Mouse (Mus musculus): ENCODE results near the gene Wdr73. TPM values are rescaled to one million over a fixed set of nuclear protein-coding genes. Genes with fewer than 3 reads are reported as not detected.

The Wdr73 gene
- polyA plus RNA-seq, 1 experiment from 2014 or later, result 36.9 TPM

GRCm38 (mm10) chr7:80893086-80893752 lies 7.8 kb downstream of the Wdr73 start:
- Histone ChIP-seq H3K4me3 (no peak overlapping the region), H3K9ac (no peak overlapping the region), H3K4me1 (0 out of 2 replicates have a peak, but pooled peaks cover 13% of the 10 kb centered on the region), H3K4me2 (no peak overlapping the region), H3K36me3 (peaks cover 61% of the 10 kb centered on the region), H3K9me3 (no peaks in the 10 kb centered on the region), H3K27me3 (no peaks in the 10 kb centered on the region), H3K27ac (no peak overlapping the region)
- no peak for ATAC-seq (ENCODE audit: borderline replicate concordance, extremely low read depth, low FRiP score, low TSS enrichment)
- WGBS, result 91% methylated on average over 15 of the region's 15 CpGs

GRCm38 (mm10) chr7:80889841-80890241 lies 11.2 kb downstream of the Wdr73 start:
- no peak overlapping the region for H3K4me3 ChIP-seq
- H3K27ac ChIP-seq, result 0 out of 2 replicates have a peak overlapping the region, but pooled peaks have one; percentile 8
- peaks cover 38% of the 10 kb centered on the region for H3K36me3 ChIP-seq
- no peak overlapping the region for H3K9ac ChIP-seq
- no peaks in the 10 kb centered on the region for H3K27me3 ChIP-seq
- WGBS, result 71% methylated on average over 13 of the region's 13 CpGs
- no peak for ATAC-seq (ENCODE audit: borderline replicate concordance, extremely low read depth, low FRiP score, low TSS enrichment)
- no peaks in the 10 kb centered on the region for H3K9me3 ChIP-seq
- H3K4me2 ChIP-seq, result no peak overlapping the region
- 0 out of 2 replicates have a peak, but pooled peaks cover 13% of the 10 kb centered on the region for H3K4me1 ChIP-seq

GRCm38 (mm10) chr7:80889021-80889511 lies 12.0 kb downstream of the Wdr73 start:
- Histone ChIP-seq H3K4me1 (0 out of 2 replicates have a peak, but pooled peaks cover 13% of the 10 kb centered on the region), H3K9me3 (no peaks in the 10 kb centered on the region), H3K4me2 (no peak overlapping the region), H3K4me3 (no peak overlapping the region), H3K36me3 (peaks cover 38% of the 10 kb centered on the region), H3K9ac (no peak overlapping the region), H3K27ac (0 out of 2 replicates have a peak overlapping the region, but pooled peaks have one; percentile 8), H3K27me3 (no peaks in the 10 kb centered on the region)
- 45% methylated on average over 9 of the region's 9 CpGs for WGBS
- peak; percentile 80; the same call in 1 of the 2 replicates for ATAC-seq (ENCODE audit: borderline replicate concordance, extremely low read depth, low FRiP score, low TSS enrichment)

- H3K4me3 ChIP-seq, result no peak overlapping the region
- H3K9ac ChIP-seq, result no peak overlapping the region
- H3K27ac ChIP-seq, result no peak overlapping the region
- 64% methylated on average over 7 of the region's 7 CpGs for whole genome bisulfite sequencing
- no peaks in the 10 kb centered on the region for H3K27me3 ChIP-seq
- H3K4me1 ChIP-seq, result 0 out of 2 replicates have a peak, but pooled peaks cover 13% of the 10 kb centered on the region
- H3K4me2 ChIP-seq, result no peak overlapping the region
- H3K9me3 ChIP-seq, result no peaks in the 10 kb centered on the region
- H3K36me3 ChIP-seq, result peaks cover 34% of the 10 kb centered on the region
- ATAC-seq (ENCODE audit: borderline replicate concordance, extremely low read depth, low FRiP score, low TSS enrichment), result no peak
These were observed 12.5 kb downstream of the Wdr73 start for GRCm38 (mm10) chr7:80888595-80888994.

GRCm38 (mm10) chr7:80885666-80886065 lies 15.4 kb downstream of the Wdr73 start:
- ATAC-seq (ENCODE audit: borderline replicate concordance, extremely low read depth, low FRiP score, low TSS enrichment), result no peak
- Histone ChIP-seq H3K27me3 (no peaks in the 10 kb centered on the region), H3K4me1 (peaks cover 13% of the 10 kb centered on the region; the same call in 1 of the 2 replicates), H3K4me2 (no peak overlapping the region), H3K9ac (no peak overlapping the region), H3K9me3 (no peaks in the 10 kb centered on the region), H3K27ac (no peak overlapping the region), H3K4me3 (no peak overlapping the region), H3K36me3 (peaks cover 8% of the 10 kb centered on the region)
- WGBS, result 13% methylated on average over 1 of the region's 1 CpGs

- WGBS, result 20% methylated on average over 14 of the region's 14 CpGs
These were observed 18.1 kb downstream of the Wdr73 start for GRCm38 (mm10) chr7:80882830-80883505.

GRCm38 (mm10) chr7:80875727-80876126 lies 25.3 kb downstream of the Wdr73 start:
- H3K27ac ChIP-seq, result no peak overlapping the region
- H3K4me1 ChIP-seq, result no peaks in the 10 kb centered on the region
- no peaks in the 10 kb centered on the region for H3K9me3 ChIP-seq
- H3K4me3 ChIP-seq, result no peak overlapping the region
- 58% methylated on average over 37 of the region's 37 CpGs for WGBS
- no peak overlapping the region for H3K9ac ChIP-seq
- H3K4me2 ChIP-seq, result no peak overlapping the region
- no peaks in the 10 kb centered on the region for H3K27me3 ChIP-seq
- H3K36me3 ChIP-seq, result peaks cover 59% of the 10 kb centered on the region
- no peak for ATAC-seq (ENCODE audit: borderline replicate concordance, extremely low read depth, low FRiP score, low TSS enrichment)

More at GRCm38 (mm10) chr7:80882830-80883505, 18.1 kb downstream of the Wdr73 start:
- Histone ChIP-seq H3K9ac (no peak overlapping the region), H3K27me3 (no peaks in the 10 kb centered on the region), H3K4me3 (peak overlapping the region; percentile 18; the same call in 1 of the 2 replicates), H3K9me3 (no peaks in the 10 kb centered on the region), H3K4me2 (peak overlapping the region; percentile 44), H3K36me3 (peaks cover 2% of the 10 kb centered on the region; the same call in 1 of the 2 replicates), H3K27ac (no peak overlapping the region), H3K4me1 (no peaks in the 10 kb centered on the region; the same call in 1 of the 2 replicates)
- ATAC-seq (ENCODE audit: borderline replicate concordance, extremely low read depth, low FRiP score, low TSS enrichment), result peak; percentile 80

GRCm38 (mm10) chr7:80873631-80874030 lies 27.4 kb downstream of the Wdr73 start:
- 94% methylated on average over 2 of the region's 2 CpGs for WGBS
- no peak overlapping the region for H3K4me3 ChIP-seq
- H3K36me3 ChIP-seq, result peaks cover 79% of the 10 kb centered on the region
- no peak overlapping the region for H3K27ac ChIP-seq
- no peak overlapping the region for H3K4me2 ChIP-seq
- H3K27me3 ChIP-seq, result no peaks in the 10 kb centered on the region
- no peaks in the 10 kb centered on the region for H3K9me3 ChIP-seq
- H3K9ac ChIP-seq, result no peak overlapping the region
- no peak for ATAC-seq (ENCODE audit: borderline replicate concordance, extremely low read depth, low FRiP score, low TSS enrichment)
- 0 out of 2 replicates have a peak, but pooled peaks cover 3% of the 10 kb centered on the region for H3K4me1 ChIP-seq

GRCm38 (mm10) chr7:80873038-80873437 lies 28.0 kb downstream of the Wdr73 start:
- no peak overlapping the region for H3K27ac ChIP-seq
- H3K9ac ChIP-seq, result no peak overlapping the region
- no peak overlapping the region for H3K4me2 ChIP-seq
- WGBS, result 88% methylated on average over 5 of the region's 5 CpGs
- H3K27me3 ChIP-seq, result no peaks in the 10 kb centered on the region
- peaks cover 82% of the 10 kb centered on the region for H3K36me3 ChIP-seq
- no peak for ATAC-seq (ENCODE audit: borderline replicate concordance, extremely low read depth, low FRiP score, low TSS enrichment)
- no peaks in the 10 kb centered on the region for H3K9me3 ChIP-seq
- H3K4me1 ChIP-seq, result 0 out of 2 replicates have a peak, but pooled peaks cover 3% of the 10 kb centered on the region
- H3K4me3 ChIP-seq, result no peak overlapping the region

- H3K4me1 ChIP-seq, result peaks cover 25% of the 10 kb centered on the region
- no peak overlapping the region for H3K27ac ChIP-seq
- no peaks in the 10 kb centered on the region for H3K9me3 ChIP-seq
- H3K36me3 ChIP-seq, result peaks cover 65% of the 10 kb centered on the region
- H3K27me3 ChIP-seq, result no peaks in the 10 kb centered on the region
- H3K4me2 ChIP-seq, result no peak overlapping the region
- WGBS, result 79% methylated on average over 2 of the region's 2 CpGs
- no peak for ATAC-seq (ENCODE audit: borderline replicate concordance, extremely low read depth, low FRiP score, low TSS enrichment)
- no peak overlapping the region for H3K4me3 ChIP-seq
- no peak overlapping the region for H3K9ac ChIP-seq
These were observed 32.4 kb downstream of the Wdr73 start for GRCm38 (mm10) chr7:80868686-80869085.

- H3K9ac ChIP-seq, result no peak overlapping the region
- peaks cover 52% of the 10 kb centered on the region for H3K36me3 ChIP-seq
- H3K4me1 ChIP-seq, result peaks cover 42% of the 10 kb centered on the region
- H3K4me3 ChIP-seq, result no peak overlapping the region
- 44% methylated on average over 7 of the region's 7 CpGs for WGBS
- H3K27ac ChIP-seq, result peak overlapping the region; percentile 46
- no peak for ATAC-seq (ENCODE audit: borderline replicate concordance, extremely low read depth, low FRiP score, low TSS enrichment)
- H3K27me3 ChIP-seq, result no peaks in the 10 kb centered on the region
- no peak overlapping the region for H3K4me2 ChIP-seq
- H3K9me3 ChIP-seq, result no peaks in the 10 kb centered on the region
These were observed 34.4 kb downstream of the Wdr73 start for GRCm38 (mm10) chr7:80866514-80867147.

Measured in lung, embryonic 15.5 days (tissue).